Mouse (Mus musculus) liver, adult 2 months (tissue): Measurements from ENCODE around the gene Cfap97d2. TPM values are rescaled to one million over a fixed set of nuclear protein-coding genes. Genes with fewer than 3 reads are reported as not detected.

ENCODE experiments used
- DNase-seq: peaks from one replicate; pipeline ENCODE4 v3.0.0-alpha.2; 2011; ENCODE audit warnings: low read depth, low spot score; ENCODE audit errors: extremely low read depth
- H3K27ac ChIP-seq: fragments of 200-500 bp; replicated peaks from 2 replicates; pipeline ENCODE4 v1.5.1; 2012; ENCODE audit warnings: low read depth, mild to moderate bottlenecking, control low read depth, inconsistent platforms, low read length; ENCODE audit not compliant: insufficient read depth
- H3K27me3 ChIP-seq: fragments of 200-500 bp; 2 replicates; pipeline ENCODE4 v1.6.1; 2012; ENCODE audit warnings: mild to moderate bottlenecking, moderate library complexity, low read length, inconsistent platforms; ENCODE audit not compliant: control insufficient read depth, insufficient read depth
- H3K36me3 ChIP-seq: fragments of 200-500 bp; 2 replicates; pipeline ENCODE4 v1.6.1; 2012; ENCODE audit warnings: low read length, inconsistent platforms; ENCODE audit not compliant: control insufficient read depth, insufficient read depth
- H3K4me1 ChIP-seq: fragments of 200-500 bp; 2 replicates; pipeline ENCODE4 v1.6.1; 2011; ENCODE audit warnings: low read length; ENCODE audit not compliant: control insufficient read depth, insufficient read depth
- H3K4me3 ChIP-seq: fragments of 200-500 bp; 2 replicates; pipeline ENCODE4 v1.5.1; 2011; ENCODE audit warnings: low read depth, mild to moderate bottlenecking, control low read depth, low read length, moderate library complexity; ENCODE audit not compliant: insufficient read depth
- H3K79me2 ChIP-seq: fragments of 200-500 bp; 2 replicates; pipeline ENCODE4 v1.6.1; 2012; ENCODE audit warnings: inconsistent platforms, mild to moderate bottlenecking, low read length, moderate library complexity; ENCODE audit not compliant: control insufficient read depth, insufficient read depth
- H3K9ac ChIP-seq: fragments of 200-500 bp; 2 replicates; pipeline ENCODE4 v1.6.1; 2012; ENCODE audit warnings: low read depth, mild to moderate bottlenecking, control low read depth, inconsistent platforms, low read length
- CTCF ChIP-seq: fragments of 200-500 bp; IDR thresholded peaks from 2 replicates; pipeline ENCODE4 v1.5.1; 2011; ENCODE audit warnings: low read depth, low read length, control low read depth
- POLR2A ChIP-seq: fragments of 200-500 bp; IDR thresholded peaks from 2 replicates; pipeline ENCODE4 v1.6.1; 2011; ENCODE audit warnings: low read length, control low read depth; ENCODE audit not compliant: insufficient read depth; ENCODE audit errors: extremely low read depth
- WGBS: fragments of 180-500 bp; shearing (Covaris S2); methylation state at CpG from one replicate; pipeline ENCODE4 v1.1.7; 2018; 5-methylcytosine and 5-hydroxymethylcytosine counted together
- polyA plus RNA-seq: library from polyadenylated mRNA; depleted of rRNA; stranded (reverse); fragments of >200 nt; gene quantifications from 2 replicates; pipeline ENCODE4 v1.2.3, GENCODE M21; 2012
- total RNA-seq: library from RNA; depleted of rRNA; stranded (reverse); fragments of >200 nt; gene quantifications from 2 replicates; pipeline ENCODE4 v1.2.3, GENCODE M21; 2014

Gene Cfap97d2
- total and polyA plus RNA-seq, 2 experiments, result not detected

DNA sequence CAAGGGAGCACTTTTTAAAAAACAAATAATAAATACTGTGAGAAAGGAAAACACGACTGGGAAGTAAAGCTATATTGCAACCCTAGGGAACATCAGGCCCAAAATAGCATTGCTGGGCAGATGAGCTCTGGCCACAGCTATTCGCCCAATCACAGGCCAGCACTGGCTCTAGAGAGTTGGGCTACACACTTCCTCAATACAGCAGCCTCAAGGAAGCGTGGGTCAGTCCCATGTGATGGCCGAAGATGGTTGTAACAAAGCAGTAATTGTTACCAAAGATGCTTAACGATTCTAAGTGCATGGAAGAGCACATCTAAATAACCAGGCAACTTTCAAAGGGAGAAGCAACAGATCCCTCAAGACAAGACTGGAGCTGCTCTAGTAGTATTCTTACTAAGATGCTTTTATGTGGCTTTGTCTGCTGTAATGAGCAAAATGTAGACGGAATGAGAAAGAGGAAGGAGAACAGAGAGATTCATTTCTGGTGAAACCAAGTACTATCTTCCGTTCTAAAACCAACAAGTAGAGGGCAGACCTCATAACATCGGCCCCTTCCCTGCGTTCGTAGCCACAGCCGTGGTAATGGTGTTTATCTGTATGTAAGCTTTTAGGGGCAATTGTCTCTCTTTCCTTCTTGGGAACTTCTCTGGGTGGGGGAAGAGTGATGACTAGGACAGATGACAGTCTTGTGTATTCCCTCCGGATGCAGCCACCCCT is 31.2 kb upstream of the Cfap97d2 start:
- TF ChIP-seq POLR2A (no peak), CTCF (no peak)
- Histone ChIP-seq H3K79me2 (no peaks in the 10 kb centered on the region), H3K27me3 (no peaks in the 10 kb centered on the region), H3K4me3 (no peak overlapping the region), H3K9ac (no peak overlapping the region), H3K27ac (peak overlapping the region; percentile 24), H3K36me3 (no peaks in the 10 kb centered on the region), H3K4me1 (peaks cover 2% of the 10 kb centered on the region; the same call in 1 of the 2 replicates)
- 73% methylated on average over 12 of the region's 12 CpGs for WGBS
- peak; percentile 49 for DNase-seq

DNA sequence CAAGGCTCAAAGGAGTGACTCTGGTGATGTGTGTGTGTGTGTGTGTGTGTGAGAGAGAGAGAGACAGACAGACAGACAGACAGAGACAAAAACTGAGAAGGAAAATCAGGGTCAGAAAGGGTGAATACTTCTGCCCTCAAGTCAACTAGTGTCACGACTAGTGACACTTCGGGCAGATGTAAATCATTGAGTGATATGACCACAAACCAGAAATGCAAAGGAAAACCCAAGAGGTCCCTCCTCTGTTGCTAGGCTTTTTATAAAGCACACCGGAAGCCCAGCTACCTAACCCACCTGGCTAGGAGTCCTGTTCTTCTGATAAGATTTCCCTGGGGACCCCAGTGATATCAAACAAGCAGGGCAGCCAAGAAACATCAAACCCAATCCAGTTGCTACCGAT is 30.6 kb upstream of the Cfap97d2 start:
- WGBS, result 65% methylated on average over 4 of the region's 4 CpGs
- Histone ChIP-seq H3K4me1 (peaks cover 2% of the 10 kb centered on the region; the same call in 1 of the 2 replicates), H3K4me3 (no peak overlapping the region; the same call in 1 of the 2 replicates), H3K79me2 (no peaks in the 10 kb centered on the region), H3K36me3 (no peaks in the 10 kb centered on the region), H3K27ac (peak overlapping the region; percentile 38), H3K9ac (no peak overlapping the region), H3K27me3 (no peaks in the 10 kb centered on the region)
- TF ChIP-seq CTCF, result no peak
- TF ChIP-seq POLR2A, result no peak
- DNase-seq, result no peak

DNA sequence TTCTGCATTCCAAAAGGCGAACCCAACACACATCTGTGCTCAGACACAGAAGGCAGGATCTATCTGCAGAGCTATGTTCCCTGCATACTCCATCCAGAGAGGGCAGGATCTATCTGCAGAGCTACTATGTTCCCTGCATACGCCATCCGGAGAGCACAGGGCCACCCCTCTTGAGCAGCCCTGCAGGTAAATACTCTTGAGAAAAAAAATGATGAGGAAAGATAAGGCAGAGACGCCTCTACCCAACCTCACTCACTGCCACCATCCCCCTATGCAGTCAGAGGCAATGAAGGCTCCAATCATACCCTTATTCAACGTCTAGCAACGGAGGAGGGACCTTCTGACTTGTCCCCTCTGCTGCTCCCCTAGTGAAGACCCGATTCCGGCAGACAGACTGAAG is 30.2 kb upstream of the Cfap97d2 start:
- peak overlapping the region; percentile 38 for H3K27ac ChIP-seq
- no peak overlapping the region for H3K4me3 ChIP-seq
- H3K79me2 ChIP-seq, result no peaks in the 10 kb centered on the region
- H3K9ac ChIP-seq, result no peak overlapping the region
- peaks cover 2% of the 10 kb centered on the region; the same call in 1 of the 2 replicates for H3K4me1 ChIP-seq
- no peaks in the 10 kb centered on the region for H3K27me3 ChIP-seq
- DNase-seq, result no peak
- WGBS, result 65% methylated on average over 8 of the region's 8 CpGs
- TF ChIP-seq POLR2A, result no peak
- TF ChIP-seq CTCF, result no peak
- H3K36me3 ChIP-seq, result no peaks in the 10 kb centered on the region

DNA sequence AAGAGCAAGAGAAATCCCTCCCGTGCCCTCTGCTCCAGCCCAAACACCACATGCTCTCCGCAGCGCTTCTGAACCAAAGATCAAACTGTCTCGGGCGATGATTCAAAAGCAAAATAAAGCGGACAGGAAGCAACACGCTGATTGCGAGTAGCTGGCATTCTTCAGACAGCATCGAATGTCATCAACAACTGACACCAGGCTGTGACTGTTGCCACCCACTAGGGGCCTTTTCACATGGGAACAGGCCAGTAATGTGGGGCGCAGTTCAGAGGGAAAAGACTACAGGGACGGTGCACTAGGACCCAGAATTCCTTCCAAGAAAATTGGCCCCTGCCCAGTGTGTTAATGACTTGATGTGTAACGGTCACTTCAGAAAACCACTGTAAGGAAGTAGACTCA is 29.4 kb upstream of the Cfap97d2 start:
- H3K4me3 ChIP-seq, result peak overlapping the region; percentile 82
- no peak for TF ChIP-seq CTCF
- H3K9ac ChIP-seq, result peak overlapping the region; percentile 58
- H3K79me2 ChIP-seq, result no peaks in the 10 kb centered on the region
- no peaks in the 10 kb centered on the region for H3K36me3 ChIP-seq
- H3K4me1 ChIP-seq, result peaks cover 2% of the 10 kb centered on the region; the same call in 1 of the 2 replicates
- no peaks in the 10 kb centered on the region for H3K27me3 ChIP-seq
- under 1% methylated on average over 12 of the region's 12 CpGs for WGBS
- H3K27ac ChIP-seq, result peak overlapping the region; percentile 38
- DNase-seq, result peak; percentile 81

DNA sequence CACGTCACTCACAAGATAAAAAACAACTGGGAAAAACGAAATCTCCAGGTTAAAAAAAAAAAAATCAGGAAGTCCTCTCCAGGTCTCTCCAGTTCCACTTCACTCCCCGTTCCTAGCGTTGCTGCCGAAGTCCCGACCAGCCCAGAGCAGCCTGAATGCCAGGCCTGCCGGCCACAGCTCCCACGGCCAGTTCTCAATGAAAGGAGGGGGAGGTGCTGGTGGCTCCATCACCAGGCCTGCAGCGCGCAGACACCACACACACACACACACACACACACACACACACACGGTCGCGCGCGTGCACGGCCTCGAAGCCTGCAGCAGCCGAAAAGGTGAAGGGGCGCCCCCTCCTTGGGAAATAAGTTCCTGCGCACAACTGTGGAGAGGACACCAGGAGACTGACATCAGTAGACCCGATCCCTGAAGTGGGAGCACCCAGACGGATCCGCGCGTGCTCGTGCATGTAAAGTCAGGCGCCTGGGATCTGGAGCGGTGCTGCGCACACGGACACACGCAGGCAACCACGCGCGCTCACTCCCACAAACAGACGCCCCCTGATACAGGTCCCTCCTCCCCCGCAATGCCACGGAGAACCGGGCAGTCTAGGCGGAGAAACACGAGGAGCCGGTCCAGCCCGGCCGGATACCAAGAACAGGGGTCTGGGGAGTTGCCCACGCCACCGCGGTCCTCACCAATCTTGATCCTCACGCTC is 28.8 kb upstream of the Cfap97d2 start:
- no peak for DNase-seq
- 0 out of 2 replicates have a peak, but pooled peaks have one; percentile 6 for TF ChIP-seq CTCF
- TF ChIP-seq POLR2A, result no peak
- no peaks in the 10 kb centered on the region for H3K27me3 ChIP-seq
- peak overlapping the region; percentile 82 for H3K4me3 ChIP-seq
- no peaks in the 10 kb centered on the region for H3K79me2 ChIP-seq
- H3K9ac ChIP-seq, result peak overlapping the region; percentile 86
- peak overlapping the region; percentile 32 for H3K27ac ChIP-seq
- peaks cover 2% of the 10 kb centered on the region; the same call in 1 of the 2 replicates for H3K4me1 ChIP-seq
- WGBS, result under 1% methylated on average over 47 of the region's 47 CpGs
- no peaks in the 10 kb centered on the region for H3K36me3 ChIP-seq
